Mouse (Mus musculus): ENCODE measurements at regions not wholly inside any gene's neighbourhood (a gene's known extent, or its start where the extent isn't known, plus 50 kb on each side); places are given as distances from the start of the nearest gene placed in this dataset.

GRCm38 (mm10) chr16:21320284-21320683, 102.6 kb upstream of the Vps8 start:
- no peak for DNase-seq

DNA sequence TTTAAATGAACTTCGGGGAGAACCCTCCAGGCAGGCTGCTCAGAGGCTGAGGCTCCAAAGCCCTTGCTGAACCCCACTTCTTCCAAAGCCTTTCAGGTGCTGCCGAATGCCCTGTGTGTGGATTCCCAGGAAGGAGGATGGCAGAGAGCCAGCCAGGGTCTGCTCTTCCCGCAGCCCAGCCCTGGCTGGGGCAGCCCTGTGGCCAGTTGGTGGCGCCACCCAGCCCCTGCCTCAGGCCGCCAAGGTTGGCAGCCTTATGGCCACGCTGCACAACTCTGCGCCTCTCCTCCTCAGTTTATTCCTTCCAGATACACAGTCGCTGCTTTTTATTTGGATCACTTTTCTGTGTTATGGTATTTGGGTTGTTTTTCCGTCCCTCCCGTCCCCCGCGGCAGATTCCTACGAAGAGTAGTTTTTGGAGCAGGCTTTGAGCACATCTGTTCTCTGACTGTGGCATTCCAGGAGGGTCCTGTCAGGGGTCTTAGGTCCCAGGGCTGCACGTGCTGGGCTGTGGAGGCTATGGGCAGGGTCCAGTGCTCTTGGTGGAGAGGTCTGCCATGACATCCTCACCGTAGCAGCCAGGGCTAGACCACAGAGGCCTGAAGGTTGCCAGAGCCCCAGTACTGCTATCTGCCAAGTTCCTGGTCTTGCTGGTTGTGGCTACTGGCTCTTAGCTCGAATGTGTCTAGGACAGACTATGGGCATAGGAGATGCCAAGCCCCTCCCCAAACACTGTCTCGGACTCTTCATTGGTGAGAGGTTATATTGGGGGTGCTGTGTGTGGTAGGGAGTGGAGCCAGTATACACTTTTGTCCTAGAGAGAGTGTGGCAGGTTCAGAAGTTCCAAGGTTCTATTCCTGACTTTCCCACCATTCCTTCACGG, 101.5 kb upstream of the Vps8 start:
- peak; percentile 12 to 42 for DNase-seq

- DNase-seq: peak; percentile 35 to 57
Measured at GRCm38 (mm10) chr16:21322437-21322836, 100.5 kb upstream of the Vps8 start.

- DNase-seq: no peak
Measured at GRCm38 (mm10) chr16:21323446-21324034, 99.4 kb upstream of the Vps8 start.

DNA sequence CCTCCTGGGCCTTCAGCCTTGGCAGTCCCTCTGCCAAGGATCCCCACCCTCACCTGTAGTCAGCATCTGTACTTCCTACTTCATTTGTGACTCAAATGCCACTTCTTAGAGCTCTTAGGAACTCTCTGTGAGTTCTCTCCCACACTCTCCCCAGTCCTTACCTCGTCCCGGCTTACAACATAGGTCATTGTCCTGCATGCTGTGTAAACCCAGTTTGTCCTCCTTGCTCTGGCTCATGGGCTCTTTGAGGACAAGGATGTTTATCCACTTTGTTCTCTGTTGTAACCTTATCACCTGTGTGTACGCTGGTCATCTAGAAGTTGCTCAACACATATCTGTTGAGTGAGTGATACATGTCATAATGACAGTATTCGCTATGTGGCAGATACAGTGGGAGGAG, 94.9 kb upstream of the Vps8 start:
- DNase-seq: no peak

GRCm38 (mm10) chr16:21329199-21329598, 93.7 kb upstream of the Vps8 start:
- no peak for DNase-seq

DNA sequence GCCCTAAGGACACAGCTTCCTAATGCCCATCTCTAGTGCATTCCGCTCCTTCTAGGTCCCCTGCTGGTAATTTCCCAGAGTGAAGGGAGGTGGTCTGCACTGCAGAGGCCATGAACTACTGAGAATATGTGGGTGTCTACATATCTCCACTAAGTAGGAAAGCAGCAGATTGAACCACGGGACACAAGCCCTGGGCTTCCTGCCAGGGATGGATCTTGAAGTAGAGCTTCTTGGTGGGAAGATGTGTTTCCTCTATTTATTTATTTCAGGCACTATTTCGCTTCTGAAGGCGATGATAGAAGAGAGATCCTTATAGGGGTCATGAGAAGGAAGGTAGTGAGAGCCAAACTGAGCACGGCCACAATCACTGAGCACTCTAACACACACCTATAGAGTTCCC, 91.7 kb upstream of the Vps8 start:
- peak in 1 of 2 experiments; percentile 59 for DNase-seq

DNA sequence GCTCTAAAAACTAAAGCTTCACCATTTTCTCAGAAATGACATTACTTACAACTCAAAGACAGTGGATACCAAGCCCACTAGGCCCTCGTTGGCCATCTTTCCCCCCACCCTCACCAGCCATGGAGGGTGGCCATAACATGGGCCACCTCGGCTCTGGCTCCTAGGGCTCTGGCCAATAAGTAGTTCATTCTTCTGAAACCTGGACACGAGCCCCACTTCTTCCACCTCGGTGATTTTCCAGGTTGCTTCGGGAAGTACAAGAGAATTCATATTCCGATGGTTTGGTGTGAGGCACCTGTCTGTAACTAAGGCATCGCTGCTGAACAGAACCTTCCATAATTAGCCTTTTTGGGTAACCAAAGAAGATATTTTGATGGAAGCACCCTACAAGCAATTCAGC, 90.5 kb upstream of the Vps8 start:
- DNase-seq: peak; percentile 55 to 67

- DNase-seq: no peak
Measured at GRCm38 (mm10) chr16:21332862-21333222, 90.1 kb upstream of the Vps8 start.

DNA sequence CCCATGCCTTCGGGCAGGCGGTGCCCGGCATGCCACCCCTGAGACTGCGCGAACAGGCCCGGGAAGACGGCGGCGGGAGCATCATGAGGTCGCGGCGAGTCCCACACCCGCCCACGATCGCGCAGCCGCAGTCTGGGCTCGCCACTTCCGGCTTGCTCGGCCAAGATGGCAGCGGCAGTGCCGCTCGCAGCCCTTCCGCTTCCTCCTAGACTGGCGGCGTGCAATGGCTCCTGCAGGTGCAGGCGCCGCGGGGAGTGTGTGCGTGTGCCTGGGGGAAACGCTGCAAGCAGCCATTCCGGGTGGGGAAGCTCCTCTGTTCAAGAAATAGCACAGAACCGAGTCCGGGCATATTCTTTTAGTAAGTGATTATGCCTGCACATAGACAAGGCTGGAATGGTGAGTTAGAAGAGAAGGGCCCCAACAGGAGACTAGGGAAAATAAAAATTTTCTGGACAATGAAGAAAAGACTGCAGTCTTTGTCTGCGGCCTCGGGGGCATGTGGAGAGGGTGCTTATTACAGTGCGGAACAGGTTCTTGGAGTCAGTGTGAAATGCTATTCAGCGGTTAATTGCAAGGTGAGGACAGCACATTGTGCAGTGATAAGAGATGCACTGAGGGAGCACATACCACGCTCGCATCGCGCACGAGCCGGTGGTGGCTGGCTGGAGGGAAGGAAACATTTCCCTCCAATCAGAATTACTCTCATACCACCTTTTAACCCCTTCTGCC, 89.5 kb upstream of the Vps8 start:
- DNase-seq: peak; percentile 96 to 97

GRCm38 (mm10) chr16:21339061-21339459, 83.9 kb upstream of the Vps8 start:
- DNase-seq: peak; percentile 44 to 45

DNA sequence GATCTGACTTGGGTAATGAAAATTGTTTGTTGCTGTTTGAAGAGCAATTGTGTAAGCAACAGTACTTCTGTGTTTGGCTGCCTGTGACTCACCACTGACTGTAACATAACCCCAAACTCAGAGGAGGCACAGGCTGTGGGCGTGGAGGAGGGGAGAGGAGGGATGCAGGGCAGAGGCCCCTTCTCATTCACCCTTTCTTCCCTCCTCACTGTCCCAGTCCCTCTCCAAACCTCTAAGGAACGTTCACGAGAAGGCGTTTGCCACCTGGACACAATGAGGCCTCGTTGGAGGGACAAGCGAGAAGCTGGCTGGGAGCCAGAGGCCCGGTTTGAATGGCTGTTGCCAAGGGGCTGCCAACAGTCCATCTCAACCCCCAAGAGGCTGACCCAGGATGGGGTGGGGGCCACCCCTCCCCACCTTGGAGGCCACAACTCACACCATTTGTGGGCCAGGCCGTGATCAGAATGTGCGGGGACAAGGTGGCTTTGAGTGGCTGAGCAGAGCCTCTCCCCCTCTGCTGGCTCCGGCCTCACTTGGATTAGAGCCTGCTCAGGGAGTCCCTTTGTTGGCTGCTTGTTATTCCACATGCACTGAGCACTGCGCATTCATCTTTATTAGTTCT, 83.3 kb upstream of the Vps8 start:
- DNase-seq: peak; percentile 82 to 83

DNA sequence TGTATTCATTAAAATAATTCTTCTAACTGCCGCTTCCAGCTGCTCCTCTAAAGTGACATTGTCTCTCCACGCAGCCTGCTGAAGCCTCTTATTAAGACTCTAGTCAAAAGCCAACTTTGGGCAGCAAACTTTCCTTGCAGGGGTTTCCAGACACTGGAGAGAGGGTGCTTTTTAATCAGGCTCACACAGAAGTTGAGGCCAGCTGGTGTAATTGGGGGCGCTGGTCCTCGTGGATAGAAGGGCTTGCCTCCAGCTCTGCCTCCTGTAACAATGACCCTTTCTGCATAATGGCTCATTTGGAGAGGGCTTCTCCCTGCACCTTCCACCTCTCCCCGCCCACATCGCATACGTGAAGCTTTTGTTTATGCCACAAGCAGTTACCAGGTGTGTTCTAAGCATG, 82.8 kb upstream of the Vps8 start:
- DNase-seq: no peak

DNA sequence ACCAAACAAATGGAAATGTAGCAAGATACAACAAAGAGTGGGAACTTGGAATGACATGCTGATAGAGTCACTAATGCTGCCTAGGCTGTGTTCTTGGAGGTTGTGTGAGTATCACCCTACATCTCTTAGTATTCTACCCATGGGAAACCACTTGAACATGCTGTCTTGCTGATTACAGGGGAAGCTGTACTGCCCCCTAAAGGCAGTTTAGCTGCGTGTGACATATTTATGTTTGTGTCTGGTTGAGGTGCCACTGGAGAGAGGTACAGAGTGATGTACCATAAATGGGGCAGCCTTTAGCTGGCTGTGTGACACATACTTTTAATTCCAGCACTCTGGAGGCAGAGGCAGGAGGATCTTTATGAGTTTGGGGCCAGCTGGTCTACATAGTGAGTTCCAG, 73.0 kb upstream of the Vps8 start:
- no peak for DNase-seq

DNA sequence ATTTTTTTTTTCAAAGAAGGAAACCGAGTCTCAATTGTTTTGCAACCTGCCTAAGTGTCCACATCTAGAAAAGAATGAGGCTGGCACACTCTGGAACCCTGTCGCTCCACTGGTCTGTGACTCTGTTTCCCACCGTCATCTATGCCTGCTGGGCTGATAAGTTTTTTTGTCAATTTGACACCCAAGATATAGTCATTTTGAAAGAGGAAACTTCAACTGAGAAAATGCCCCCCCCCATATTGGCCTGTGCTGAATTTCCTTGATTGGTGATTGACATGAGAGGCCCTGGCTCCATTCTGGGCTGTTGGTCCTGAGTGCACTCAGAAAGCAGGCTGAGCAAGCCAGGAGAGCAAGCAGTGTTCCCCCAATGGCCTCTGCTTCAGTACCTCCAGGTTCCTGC, 71.6 kb upstream of the Vps8 start:
- no peak for DNase-seq

DNA sequence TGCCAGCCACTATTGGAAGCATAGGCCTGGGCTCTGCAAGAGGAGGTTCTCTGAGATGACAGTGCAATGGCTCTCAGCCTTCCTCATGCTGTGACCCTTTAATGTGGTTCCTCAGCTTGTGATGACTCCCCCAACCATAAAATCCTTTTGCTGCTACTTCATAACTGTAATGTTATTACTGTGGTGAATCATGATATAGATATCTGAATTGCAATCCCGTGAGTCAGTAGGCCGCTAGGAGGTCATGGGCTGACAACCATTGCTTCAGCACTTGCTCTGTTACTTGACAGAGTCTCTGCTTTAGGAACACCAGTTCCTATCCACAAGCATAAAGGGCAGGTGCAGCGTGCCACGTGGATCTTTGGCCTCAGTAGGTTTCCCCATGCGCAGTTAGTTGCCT, 69.8 kb upstream of the Vps8 start:
- DNase-seq: no peak

DNA sequence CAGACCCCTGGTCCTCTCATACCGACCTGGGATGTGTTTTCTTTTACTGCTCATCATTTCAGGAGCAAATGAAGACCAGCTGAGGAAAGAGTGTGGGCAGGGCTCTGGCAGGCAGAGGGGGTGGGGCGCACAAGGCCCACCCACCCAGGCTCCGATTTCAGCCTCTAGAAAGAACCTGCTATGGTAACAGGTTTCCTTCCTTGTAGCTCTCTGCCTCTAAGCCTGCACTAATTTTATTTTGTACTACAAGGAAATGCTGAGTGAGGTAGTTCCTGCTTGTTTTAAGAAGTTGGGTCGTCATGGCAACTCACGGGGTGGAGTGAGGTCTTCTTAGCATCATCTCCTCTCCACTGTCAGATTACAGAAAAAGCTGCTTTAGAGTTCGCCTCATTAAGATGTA, 69.4 kb upstream of the Vps8 start:
- no peak for DNase-seq

DNA sequence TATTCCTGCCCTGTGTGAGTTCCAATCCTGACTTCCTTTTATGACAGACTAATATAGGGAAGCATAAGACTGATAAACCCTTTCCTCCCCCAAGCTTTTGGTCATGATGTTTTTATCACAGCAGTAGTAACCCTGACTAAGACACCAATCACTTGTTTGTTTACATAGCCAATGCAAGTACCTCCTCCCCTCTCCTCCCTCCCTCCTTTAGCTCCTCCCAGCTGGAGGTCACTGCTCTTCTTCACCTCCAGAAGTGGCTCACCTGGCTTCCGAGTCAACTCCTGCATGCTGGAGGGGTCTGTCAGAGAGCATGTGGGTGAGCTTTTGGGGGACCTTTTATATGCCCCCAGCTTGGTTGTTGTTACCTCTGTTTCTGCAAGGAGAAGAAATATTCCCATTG, 67.3 kb upstream of the Vps8 start:
- no peak for DNase-seq

DNA sequence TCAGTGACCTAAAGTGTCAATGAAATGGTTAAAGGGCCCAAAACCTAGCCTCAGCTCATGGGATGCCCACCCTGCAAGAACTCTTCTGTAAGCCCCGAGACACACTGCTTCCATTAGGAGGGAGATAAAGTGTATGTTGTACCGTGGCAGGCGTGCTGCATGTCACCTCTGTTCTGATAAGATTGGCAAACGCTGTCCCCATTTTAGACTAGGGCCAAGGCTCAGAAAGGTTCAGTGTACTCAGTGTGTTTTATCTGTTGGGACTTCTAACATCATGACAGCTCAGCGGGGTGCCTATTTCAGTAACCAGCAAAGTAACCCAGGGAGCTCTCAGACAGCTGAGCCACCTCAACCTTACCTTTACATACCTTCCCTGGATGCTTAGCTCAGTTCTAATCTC, 65.5 kb upstream of the Vps8 start:
- no peak for DNase-seq

DNA sequence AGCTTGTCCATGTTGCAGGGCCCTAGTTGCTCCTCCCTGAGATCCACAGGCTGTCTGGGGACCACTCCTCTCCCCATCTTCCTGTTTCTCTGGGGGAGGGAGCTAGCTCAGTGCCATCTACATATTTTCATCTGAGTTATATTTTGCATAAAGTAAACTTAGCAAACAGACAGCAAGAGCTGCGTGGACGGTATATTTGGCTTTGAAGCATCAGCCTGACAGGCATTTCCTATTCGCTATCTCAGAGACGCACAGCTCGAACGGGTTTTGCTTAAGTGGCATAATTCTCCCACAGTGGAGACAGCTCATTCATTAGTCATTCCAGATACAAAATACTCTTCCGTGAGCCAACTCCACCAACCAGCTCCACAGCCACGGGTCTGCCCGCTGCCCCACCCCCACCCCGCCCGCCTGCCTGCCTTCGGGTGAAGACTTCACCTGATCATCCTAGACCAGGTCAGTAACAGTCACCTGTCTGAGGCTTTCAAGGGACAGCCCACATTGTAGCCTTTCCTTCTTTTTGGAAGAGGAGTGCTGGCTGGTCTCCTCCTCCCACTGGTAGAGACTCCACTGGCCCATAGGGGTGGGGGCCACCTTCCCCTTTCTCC, 64.5 kb upstream of the Vps8 start:
- DNase-seq: no peak

DNA sequence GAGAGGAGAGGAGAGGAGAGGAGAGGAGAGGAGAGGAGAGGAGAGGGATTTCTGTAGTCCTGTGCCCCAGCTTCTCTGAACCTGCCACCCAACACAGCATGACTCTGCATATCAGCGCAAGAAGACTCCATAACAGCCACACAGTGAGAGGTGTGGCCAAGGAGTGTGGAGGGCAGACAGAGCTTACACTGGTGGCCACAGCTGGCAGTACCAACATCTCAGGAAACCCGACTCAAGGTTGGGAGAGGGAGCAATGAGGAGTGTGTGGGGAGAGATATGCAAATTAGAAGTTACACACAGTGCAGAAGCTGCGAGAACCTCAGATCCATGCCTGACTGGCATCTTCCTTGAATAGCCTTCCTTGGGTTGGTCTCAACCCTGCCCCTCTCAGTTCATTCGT, 63.5 kb upstream of the Vps8 start:
- DNase-seq: no peak

DNA sequence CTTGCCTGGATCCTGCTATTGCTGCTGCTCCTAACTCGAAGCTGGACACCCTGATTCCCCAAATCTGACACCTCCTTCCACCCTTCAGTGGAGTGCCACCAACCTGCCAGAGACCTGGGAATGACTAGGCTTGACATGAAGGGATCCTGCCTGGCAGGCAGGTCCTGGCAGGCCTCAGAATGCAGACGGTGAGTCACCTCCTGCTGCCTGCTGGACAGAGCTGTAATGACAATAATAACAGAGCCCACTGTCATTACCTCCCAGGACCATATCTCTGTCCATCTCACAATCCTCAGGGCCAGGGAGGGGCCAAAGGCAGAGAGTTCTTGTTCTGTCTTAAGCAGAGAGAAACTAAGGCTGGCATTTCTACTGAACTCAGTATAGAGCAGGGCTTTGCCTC, 61.5 kb upstream of the Vps8 start:
- peak; percentile 17 to 33 for DNase-seq
